Mouse (Mus musculus) ES-Bruce4 (cell line): ENCODE measurements at regions not wholly inside any gene's neighbourhood (a gene's known extent, or its start where the extent isn't known, plus 50 kb on each side); places are given as distances from the start of the nearest gene placed in this dataset.

Experiments
- CTCF ChIP-seq: IDR thresholded peaks from one replicate; pipeline ENCODE4 v1.8.1; 2011; ENCODE audit warnings: low read depth, low read length
- POLR2A ChIP-seq: IDR thresholded peaks from one replicate; pipeline ENCODE4 v1.8.1; 2011; ENCODE audit warnings: low read length; ENCODE audit not compliant: insufficient read depth

- no peak for TF ChIP-seq CTCF
- no peak for TF ChIP-seq POLR2A
These were observed 243.0 kb upstream of the Zwint start for GRCm38 (mm10) chr10:72411670-72412069.
